Mouse (Mus musculus): ENCODE results near the gene Ntmt1. TPM values are rescaled to one million over a fixed set of nuclear protein-coding genes. Genes with fewer than 3 reads are reported as not detected.

Ntmt1 gene
- total RNA-seq, 1 experiment from 2014 or later, result 13.3 TPM

DNA sequence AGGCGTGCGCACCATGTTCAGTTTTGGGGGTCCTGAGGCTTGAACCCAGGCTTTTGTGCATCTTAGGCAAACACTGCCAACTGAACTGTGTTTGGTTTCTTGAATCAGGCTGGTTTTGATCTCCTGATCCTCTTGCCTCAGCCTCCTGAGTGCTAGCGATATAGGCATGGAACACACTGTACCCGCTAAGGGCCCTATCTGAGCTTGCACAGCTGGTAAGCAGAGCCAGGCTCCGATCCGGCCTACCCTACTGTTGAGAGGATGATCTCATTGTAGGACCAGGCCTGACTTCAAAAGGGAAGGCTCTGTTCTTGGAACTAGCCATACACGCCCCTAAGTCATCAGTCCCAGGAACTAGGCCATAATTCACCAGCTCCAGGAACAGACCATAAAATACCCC is 2.9 kb downstream of the Ntmt1 start:
- ATAC-seq (ENCODE audit: extremely low read depth, insufficient number of reproducible peaks, low FRiP score, poor library complexity, severe bottlenecking), result no peak

DNA sequence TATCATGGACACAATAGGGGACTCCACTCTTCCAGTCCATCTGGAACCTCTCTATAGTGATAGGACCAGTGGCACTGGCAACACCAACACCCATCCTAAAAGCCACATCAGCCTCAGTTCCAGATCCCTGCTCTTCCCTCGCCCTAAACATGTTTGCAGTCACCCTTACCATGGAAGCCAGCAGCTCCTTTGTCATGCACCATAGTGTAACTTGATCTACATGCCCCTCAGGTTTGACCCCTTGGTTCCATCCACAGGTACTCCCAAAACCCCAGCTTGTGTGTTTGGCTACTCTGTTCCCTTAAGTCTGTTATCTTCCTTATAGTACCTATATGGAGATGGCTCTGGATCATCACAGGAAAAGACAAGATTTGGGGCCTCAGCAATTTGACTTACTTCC is 8.8 kb downstream of the Ntmt1 start:
- ATAC-seq (ENCODE audit: extremely low read depth, insufficient number of reproducible peaks, low FRiP score, poor library complexity, severe bottlenecking), result no peak

DNA sequence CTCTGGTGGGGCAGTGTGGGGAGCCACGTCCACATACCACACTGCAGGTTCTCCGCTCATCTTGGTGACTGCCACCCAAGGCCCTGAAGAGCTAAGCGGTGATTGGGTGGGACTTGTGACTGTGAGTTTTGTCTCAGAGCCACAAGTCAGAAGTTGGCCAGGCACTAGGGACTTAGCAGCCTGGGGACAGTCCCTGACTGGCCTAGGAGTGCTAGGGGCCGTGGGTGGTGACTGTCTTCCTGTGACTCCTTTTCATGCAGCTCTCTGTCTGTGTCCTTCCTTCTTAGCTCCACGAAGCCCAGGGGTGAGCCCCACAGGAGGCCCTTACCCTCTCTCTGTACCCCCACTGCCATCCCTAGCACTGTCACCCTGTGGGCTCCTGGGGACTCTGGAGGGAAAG is 12.2 kb downstream of the Ntmt1 start:
- ATAC-seq (ENCODE audit: extremely low read depth, insufficient number of reproducible peaks, low FRiP score, poor library complexity, severe bottlenecking), result no peak

DNA sequence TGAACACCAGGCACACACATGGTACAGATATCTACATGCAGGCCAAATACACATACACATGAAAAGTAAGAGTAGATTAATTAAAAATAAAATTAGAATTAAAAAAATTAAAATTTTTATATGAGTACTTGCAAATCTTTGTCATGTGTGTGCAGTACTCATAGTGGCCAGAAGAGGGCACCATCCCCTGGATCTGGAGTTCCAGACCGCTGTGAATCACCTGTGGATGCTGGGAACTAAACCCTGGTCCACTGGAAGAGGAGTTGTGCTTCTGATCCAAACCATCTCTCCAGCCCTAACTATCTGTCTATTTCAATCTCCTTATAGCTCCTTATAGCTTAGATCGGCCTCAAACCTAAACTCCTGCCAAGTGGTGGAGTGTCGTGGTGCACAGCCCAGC is 13.4 kb downstream of the Ntmt1 start:
- no peak for ATAC-seq (ENCODE audit: extremely low read depth, insufficient number of reproducible peaks, low FRiP score, poor library complexity, severe bottlenecking)

DNA sequence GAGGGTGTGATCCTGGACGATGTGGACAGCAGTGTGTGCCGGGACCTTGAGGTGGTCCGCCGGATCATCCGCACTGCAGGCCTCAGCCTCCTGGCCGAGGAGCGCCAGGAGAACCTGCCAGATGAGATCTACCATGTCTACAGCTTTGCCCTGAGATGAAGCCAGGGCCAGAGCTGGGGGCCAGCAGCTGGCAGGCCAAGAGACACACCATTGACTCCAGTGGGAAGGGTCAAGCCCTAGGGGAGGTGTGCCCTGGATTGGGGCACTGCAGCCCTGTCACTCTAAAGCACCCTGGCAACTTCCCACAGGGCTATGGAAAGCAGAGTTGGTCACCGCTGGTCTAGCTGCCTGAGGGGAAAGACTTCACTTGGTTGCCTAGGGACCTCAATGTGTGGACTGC is 14.8 kb downstream of the Ntmt1 start:
- no peak for ATAC-seq (ENCODE audit: extremely low read depth, insufficient number of reproducible peaks, low FRiP score, poor library complexity, severe bottlenecking)

DNA sequence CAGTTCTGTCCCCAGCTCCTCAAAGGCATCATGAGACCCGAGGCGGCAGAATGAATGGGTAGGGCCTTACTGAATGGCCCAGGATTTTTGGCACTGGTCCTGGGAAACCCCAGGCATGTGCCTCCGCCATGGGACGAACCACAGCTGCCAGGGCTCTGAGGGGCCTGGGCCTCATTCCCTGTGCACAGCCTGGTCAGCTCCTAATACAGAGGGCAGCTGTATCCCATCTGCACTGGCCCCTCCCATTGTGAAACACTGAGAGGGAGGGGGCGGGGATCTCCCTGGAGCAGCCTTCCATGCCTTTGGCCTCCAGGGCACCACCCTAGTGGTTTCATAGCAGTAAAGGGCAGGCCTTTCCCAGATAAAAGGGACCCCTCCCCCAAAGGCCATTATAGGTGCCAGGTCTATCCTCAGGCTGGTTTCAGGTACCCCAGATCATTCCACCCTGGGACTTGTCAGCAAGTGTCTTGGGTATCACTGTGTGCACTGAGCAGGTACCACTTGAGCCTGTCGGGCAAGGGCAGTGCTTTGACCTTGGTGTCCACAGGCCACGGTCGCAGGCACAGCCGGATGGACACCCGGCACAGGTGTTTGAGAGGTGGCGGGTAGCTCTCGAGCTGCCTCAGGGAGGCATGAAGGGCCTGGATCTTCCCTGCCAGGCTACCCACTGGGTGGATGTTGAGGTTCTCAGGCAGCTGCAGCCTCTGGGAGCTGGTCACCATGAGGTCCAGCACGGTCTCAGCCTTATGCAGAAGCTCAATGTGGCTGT is 15.9 kb downstream of the Ntmt1 start:
- no peak for ATAC-seq (ENCODE audit: extremely low read depth, insufficient number of reproducible peaks, low FRiP score, poor library complexity, severe bottlenecking)

DNA sequence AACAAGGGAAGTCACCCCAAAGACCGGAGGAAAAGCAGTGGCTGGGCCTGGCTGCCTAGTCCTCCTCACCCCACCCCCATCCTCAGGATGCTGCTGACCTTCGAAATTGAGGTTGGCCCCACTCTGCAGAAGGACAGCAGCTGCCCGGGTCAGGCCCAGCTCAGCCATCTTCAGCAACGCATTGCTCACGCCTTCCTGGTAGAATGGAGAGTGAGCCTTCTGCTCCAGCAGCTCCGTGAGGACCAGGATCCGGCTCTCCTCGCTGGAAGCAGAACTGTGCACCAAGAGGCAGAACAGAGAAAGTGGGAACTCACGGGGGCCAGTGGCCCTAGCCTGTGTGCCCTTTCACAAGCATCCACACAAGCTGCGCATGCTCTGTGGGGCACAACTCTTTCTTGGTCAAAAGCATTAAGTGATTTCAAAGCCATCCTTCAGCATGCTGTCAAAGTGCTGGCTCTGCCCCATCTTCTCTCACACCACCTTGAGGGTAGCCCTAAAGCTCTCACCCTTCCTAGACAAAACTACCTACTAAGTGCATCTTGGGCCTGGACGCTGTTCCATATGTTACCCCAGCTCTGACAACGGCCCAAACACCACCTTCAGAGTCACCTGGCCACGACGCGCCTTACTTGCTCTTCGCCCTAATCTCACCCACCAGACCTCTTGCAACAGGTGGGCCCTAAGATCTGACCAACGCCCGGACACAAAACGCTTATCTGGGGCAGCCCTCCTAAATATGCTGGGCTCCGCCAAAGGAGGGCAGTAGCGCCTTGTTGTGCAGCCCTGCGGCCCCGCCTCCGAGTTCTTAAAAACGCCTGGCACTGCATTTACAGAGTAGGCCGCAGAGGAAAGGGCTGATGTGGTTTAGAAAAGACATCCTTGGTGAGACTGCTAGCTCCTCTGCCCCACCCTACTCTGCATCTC is 19.5 kb downstream of the Ntmt1 start:
- ATAC-seq (ENCODE audit: extremely low read depth, insufficient number of reproducible peaks, low FRiP score, poor library complexity, severe bottlenecking), result no peak

DNA sequence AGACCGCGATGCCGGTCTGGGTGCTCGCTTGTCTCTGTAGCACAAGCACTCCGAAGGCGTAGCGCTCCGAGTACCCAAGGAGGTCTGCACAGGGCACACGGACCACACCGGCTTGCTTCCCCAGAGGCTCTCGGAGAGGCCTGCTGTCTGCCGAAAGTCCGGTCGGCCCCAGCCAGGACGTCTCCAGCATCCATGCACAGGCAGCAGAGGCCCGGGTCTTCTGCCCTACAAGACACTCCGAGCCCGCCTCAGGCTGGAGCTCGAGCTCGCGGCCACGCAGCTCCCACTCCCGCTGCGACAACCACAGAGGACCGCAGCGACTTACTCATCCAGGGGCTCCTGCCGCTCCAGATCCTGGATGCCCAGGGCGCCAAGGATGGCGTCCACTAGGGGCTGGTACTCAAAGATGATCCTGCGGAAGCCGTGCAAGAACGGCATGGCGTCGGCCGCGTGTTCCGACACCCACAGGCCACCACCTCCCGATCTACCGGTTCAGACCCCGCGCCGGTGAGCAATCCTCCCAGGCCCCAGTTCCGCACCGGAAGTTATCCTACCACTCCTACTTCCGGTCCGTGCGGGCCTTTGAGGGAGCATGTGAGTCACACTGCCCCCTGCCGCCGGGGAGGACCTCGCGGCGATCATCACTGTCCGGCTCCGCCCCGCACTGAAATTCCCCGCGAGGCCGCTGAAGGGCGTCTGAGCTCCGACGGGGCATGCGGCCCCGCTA is 20.3 kb downstream of the Ntmt1 start:
- peak; percentile 88 for ATAC-seq (ENCODE audit: extremely low read depth, insufficient number of reproducible peaks, low FRiP score, poor library complexity, severe bottlenecking)

DNA sequence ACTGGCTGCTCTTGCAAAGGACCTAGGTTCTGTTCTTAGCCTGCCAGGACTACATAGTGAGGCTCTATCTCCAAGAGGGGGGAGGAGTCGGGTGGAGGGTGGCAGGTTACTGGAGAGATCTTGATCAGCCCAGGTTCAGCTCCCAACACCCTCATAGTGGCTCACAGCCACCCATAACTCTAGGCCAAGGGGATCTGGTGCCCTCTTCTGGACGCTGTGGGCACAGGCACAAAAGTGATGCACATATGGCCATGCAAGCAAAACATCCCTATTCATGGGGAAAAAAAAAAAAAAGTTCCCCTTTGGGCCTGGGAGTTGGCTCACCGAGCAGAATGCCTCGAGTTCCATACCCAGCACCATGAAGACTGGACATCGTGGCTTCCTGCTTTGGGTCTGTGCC is 21.7 kb downstream of the Ntmt1 start:
- no peak for ATAC-seq (ENCODE audit: extremely low read depth, insufficient number of reproducible peaks, low FRiP score, poor library complexity, severe bottlenecking)

DNA sequence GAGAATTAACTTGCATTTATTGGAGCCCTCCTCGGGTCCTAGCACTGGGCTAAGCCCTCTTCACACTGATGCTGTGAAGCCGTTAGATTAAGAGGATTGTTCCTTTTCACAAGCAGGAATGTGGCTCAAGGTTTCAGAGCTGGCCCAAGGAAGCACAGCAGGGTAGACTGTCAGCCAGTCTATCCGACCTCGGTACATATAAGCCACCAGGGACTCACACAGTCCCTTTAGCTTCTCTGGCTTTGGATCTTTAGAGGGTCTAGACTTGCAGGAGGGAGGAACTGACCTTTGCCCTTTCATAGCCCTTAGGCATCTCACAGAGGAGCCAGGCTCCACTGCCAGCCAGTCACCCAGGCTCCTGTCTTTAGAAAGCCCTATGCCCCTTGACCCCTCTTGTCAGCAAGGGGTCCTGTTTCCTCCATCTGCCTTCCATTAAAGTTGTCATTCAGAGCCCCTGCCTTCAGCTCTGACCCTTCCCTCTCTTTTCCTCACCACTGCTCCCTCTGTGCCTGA is 22.7 kb downstream of the Ntmt1 start, which contains the start of gene Asb6:
TSS of gene Asb6 (minus strand) at position 51 of the 513 bp plus-strand sequence.
- ATAC-seq (ENCODE audit: extremely low read depth, insufficient number of reproducible peaks, low FRiP score, poor library complexity, severe bottlenecking), result no peak

DNA sequence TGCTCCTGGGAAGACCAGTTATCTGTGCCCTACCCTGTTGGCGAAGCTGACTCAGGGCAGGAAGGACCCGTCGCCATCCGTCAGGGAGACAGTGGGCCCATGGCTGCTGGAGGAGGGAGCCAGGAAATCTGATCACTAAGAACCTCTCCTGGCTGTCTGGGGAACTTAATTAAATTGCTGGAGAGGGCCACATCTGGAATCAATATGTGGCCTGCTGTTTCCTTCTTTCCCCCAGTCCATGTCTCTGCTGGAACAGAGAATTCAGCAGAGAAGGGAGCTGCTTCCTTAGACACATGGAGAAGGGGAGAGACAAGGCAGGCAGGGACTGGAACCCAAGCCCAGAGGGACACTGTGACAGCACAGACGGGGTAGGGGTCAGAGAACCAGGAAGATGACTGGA is 26.0 kb downstream of the Ntmt1 start:
- no peak for ATAC-seq (ENCODE audit: extremely low read depth, insufficient number of reproducible peaks, low FRiP score, poor library complexity, severe bottlenecking)

DNA sequence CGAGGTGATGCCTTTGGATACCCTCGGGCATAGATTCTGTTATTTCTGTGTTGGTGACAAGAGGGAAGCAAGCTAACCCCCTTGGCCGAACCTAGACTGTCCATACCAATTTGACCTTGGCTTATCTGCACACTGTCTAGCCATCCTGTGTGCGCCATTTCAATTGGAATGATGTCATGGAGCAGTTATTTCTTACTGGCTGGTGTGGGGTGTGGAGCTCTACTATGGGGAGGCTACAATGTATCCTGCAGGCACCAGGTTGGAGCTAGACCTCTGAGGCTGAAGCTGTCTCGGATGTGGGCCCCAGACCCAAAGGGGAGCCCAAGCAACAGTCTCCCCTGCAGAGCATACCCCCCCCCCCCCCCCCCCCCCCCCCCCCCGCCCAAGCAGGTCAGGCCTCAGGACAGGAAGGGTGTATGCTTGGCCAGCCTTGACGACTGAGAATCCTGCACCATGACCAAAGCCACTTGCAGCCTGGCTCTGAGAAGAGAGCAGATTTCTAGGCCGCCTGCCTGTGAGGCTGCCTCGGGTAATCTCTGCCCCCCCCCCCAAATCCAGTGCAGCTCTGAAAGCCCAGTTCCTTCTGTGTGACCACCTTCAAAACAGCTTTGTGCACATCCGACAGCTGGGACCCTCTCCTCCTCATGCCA is 26.9 kb downstream of the Ntmt1 start, which contains the start of gene Prrx2:
TSS of gene Prrx2 (plus strand) at position 600 of the 650 bp plus-strand sequence.
- ATAC-seq (ENCODE audit: extremely low read depth, insufficient number of reproducible peaks, low FRiP score, poor library complexity, severe bottlenecking), result no peak

DNA sequence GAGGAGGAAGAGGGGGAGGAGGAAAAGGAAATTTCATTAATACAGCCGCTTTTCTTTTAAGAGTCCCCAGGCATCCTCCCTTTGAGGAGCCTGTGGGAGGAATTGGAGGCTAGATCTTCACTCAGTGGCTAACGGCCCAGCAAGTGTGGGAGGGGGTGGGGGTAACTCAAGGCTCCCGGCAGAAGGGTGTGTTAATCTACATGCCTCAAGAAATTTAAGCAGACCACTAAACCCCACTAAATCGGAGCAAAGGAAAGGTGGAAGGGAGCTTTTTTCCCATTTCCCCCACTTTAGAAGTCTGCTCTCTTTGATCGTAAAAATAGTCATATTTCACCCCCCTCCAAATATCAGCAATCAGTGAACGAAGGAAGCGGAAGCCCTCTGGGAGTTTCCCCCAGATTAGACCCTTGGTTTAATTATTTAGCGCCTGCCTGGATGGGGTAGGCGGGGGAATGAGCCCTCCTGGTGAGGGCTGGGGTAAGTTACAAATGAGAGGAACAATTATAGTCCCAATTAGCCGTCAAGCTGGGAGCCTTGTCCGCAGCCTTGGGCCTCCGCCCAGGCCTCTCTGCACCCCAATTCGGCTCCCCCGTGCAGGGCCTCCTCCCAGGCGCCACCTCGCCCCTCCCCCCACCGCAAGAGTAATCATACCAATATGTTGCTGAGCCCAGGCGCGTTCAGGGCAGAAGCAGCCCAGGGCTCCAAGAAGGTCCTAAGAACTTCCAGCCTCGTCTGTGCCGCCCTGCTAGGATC is 28.8 kb downstream of the Ntmt1 start:
- ATAC-seq (ENCODE audit: extremely low read depth, insufficient number of reproducible peaks, low FRiP score, poor library complexity, severe bottlenecking), result no peak

DNA sequence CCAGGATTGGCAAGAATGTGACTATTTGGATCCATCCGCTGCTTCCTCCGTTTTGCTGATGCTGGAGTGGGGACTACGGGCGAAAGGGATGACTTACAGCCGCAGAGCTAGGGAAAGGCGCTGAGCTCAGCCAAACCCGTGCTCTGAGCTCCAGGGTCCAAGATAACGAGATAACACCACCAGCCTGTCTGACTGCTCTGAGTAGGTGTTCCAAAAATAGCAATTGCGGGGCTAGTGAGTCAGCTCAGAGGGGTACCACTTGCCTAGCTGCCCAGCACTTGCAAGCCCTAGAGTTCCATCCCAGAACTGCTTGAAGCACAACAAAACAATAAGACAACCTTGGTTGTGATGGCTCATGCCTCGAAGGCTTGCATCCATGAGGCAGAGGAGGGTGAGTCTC is 35.0 kb downstream of the Ntmt1 start:
- ATAC-seq (ENCODE audit: extremely low read depth, insufficient number of reproducible peaks, low FRiP score, poor library complexity, severe bottlenecking), result no peak

DNA sequence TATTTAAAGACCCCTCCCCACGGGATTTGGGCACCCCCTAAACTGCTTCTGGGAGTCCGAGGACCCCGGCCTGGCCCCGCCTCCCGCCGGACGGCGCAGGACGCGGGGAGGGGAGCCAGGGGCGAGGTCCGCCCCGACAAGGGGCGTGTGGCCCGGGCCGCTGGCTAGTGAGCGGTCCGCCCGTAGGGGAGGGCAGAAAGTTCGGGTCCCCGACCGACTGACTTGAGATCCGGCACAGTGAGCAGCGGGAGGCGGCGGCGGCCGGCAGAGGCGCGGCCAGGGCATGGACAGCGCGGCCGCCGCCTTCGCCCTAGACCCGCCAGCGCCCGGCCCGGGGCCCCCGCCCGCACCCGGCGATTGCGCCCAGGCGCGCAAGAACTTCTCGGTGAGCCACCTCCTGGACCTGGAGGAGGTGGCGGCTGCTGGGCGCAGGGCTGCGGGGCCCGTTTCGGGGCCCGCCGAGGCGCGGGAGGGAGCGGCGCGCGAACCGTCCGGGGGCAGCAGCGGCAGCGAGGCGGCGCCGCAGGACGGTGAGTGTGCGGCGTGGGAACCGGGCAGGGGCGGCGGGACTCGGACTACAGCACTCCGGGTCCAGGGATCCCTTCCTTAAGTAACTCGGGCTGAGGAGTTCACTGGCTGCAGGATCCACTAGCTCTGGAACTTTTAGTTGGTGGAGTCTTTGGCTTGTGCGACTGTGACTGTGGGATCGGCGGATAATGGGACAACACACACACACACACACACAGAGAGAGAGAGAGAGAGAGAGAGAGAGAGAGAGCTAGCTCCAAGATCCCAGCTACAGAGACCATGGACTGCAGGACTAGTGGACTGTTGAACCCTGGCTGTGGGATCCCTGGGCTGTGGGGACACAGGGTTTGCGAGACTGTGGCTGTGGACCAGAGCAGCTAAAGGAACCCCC is 37.8 kb downstream of the Ntmt1 start:
- ATAC-seq (ENCODE audit: extremely low read depth, insufficient number of reproducible peaks, low FRiP score, poor library complexity, severe bottlenecking), result no peak

DNA sequence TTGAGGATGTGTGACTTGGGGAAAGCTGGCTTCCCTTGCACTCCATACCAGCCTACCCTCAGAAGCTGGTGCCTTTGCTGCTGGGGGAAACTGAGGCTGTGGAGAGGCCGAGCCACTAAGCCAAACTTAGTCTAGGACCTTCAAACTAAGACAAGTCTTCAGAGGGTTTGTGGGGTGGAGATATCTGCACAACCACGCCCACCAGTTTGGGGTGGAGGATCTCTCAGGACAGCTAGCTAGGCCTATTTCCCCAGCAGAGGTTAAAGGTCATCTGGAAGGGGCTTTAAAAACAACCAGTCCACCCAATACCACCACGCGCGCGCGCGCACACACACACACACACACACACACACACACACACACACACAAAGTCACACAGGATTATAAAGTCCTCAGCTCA is 38.6 kb downstream of the Ntmt1 start:
- ATAC-seq (ENCODE audit: extremely low read depth, insufficient number of reproducible peaks, low FRiP score, poor library complexity, severe bottlenecking), result no peak

DNA sequence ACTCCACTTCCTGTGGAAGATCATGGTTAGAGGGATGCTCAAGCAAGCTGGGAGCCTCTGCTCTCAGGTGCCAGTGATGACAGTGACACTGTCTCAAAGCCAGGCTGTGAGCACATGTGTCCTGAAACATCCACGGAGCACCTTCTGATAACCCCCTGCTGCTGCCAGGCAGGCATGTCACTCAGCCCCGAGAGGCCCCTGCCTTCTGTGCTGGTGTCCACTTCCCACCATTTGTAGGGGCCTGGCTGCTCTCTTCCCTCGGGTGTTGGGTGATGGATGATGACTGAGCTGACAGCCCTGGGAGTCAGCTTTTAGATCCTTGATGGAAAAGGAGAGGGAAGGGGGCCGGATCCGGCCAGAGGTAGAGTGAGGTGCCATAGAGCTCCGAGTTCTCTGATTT is 39.1 kb downstream of the Ntmt1 start:
- no peak for ATAC-seq (ENCODE audit: extremely low read depth, insufficient number of reproducible peaks, low FRiP score, poor library complexity, severe bottlenecking)

Measured in neutrophil, adult 5-6 weeks (primary cell).